Mouse (Mus musculus) CH12F3 (cell line): ENCODE results near the gene Gzma.

ENCODE experiments used
- in situ Hi-C: fragments of 300-500 bp; cut with MboI; formaldehyde crosslinking; loops from 2 replicates; pipeline ENCODE4 v1.14.3; 2020; ENCODE audit warnings: low sequenced_read_pairs

The Gzma gene

GRCm38 (mm10) chr13:113046211-113046883 lies 54.4 kb downstream of the Gzma start, which contains the start of gene Gpx8:
TSS of gene Gpx8 (minus strand) at chr13:113046410.
- in situ Hi-C loops = loop anchor here (25.0 kb wide), 1 partner anchor 759 kb away; the partner anchor contains the start of gene Ankrd55

DNA sequence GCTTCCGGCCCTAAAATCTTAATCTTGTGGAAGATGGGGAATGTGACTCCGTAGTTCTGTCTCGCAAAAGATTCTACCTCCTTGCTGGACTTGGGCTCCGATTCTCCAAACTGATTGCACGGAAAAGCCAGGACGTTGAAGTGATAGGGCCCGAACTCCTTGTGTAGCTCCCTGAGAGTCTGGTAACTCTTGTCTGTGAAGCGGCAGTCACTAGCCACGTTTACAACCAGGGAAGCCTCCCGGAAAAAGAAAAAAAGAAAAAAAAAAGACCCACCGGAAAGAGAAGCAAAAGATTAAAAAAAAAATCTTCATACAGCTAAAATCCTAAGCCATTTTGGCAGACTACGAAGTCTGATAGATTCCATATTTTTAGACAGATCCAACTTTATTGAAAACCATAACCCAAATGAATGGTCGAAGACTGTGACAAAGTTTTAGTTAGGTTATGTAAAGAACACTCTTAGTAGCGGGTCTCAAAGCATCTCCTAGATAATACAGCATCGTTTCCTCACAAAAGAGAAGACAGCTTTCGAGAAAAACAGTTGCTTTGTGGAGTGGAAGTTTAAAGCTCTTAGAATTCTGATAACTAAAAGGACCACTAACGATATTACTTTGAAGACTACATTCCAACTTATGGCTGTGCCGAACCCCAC lies 55.2 kb downstream of the Gzma start:
- in situ Hi-C loops = loop anchor here (25.0 kb wide), 1 partner anchor 758 kb away; the partner anchor contains the start of gene Ankrd55

DNA sequence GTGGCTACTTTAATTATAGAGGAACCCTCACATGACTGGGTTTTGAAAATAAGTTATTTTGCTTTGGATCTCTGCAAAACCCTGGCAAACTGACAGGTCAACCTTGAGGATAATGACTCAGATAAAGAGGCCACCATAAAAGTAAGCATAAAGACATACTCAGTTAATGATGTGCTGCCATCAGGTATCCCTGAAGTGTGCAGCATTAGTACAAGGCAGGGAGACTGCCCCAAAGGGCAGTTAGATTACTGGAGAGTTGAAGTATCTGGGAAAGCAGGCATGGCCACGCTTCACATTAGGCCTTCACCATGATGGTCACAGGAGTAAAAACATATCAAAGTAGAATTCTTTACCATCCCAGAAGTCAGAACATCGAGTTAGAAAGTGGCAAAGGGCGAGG lies 55.9 kb downstream of the Gzma start:
- in situ Hi-C loops = loop anchor here (25.0 kb wide), 1 partner anchor 758 kb away; the partner anchor contains the start of gene Ankrd55
